Mouse (Mus musculus): ENCODE data around the gene Pole2. TPM values are rescaled to one million over a fixed set of nuclear protein-coding genes. Genes with fewer than 3 reads are reported as not detected.
A peak's percentile ranks its signal among the peaks of the same experiment; 100 is the strongest.

Gene Pole2
- polyA plus RNA-seq, 1 experiment from 2014 or later, result 15.3 TPM

DNA sequence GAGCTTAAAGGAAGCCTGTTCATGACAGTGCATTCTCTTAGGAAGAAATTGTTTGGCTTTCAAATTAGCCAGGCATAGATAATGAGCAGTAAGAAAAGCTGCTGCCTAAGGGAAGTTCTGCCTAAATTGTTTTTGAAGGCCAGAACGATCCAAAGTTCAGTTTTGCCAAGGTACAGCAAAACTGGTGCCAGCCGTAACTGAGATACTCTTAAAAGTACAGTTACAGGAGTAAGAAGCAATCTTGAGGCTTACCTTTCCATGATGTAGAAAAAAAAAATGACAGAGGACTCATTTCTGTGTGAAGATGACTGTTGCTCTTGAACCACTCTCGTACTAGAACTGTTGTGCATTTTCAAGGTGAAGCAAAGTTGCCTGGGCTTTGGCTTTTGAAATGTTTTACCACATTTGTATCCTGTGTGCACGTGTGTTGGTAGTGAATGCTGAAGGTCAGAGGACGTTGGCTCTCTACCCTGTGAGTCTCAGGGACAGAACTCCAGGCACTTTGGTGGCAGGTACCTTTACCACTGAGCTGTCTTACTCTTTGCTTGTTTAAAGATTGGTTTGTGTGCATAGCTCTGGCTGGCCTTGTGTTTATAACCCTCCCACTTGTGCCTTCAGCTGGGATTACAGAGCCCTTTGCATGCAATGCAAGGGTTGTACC, 41.1 kb downstream of the Pole2 start:
- no peak for ATAC-seq (ENCODE audit: low read depth)
- H3K4me3 ChIP-seq (ENCODE audit: low read depth, low read length), result no peak overlapping the region
- no peaks in the 10 kb centered on the region for H3K27me3 ChIP-seq (ENCODE audit: control insufficient read depth, insufficient read depth, low read depth, low read length)
- 54% methylated on average over 5 of the region's 5 CpGs for WGBS (ENCODE audit: insufficient replicate concordance)
- 0 out of 2 replicates have a peak overlapping the region, but pooled peaks have one; percentile 9 for H3K27ac ChIP-seq (ENCODE audit: low read length)
- no peak overlapping the region for H3K9ac ChIP-seq (ENCODE audit: low read depth, low read length)
- no peaks in the 10 kb centered on the region for H3K9me3 ChIP-seq (replicated peaks; ENCODE audit: control insufficient read depth, low read length)
- peaks cover 23% of the 10 kb centered on the region for H3K4me1 ChIP-seq (ENCODE audit: control insufficient read depth, low read depth, low read length)
- peak overlapping the region; percentile 21 for H3K4me2 ChIP-seq (ENCODE audit: low read depth, low read length)
- H3K36me3 ChIP-seq (ENCODE audit: control insufficient read depth, insufficient read depth), result peaks cover 21% of the 10 kb centered on the region

DNA sequence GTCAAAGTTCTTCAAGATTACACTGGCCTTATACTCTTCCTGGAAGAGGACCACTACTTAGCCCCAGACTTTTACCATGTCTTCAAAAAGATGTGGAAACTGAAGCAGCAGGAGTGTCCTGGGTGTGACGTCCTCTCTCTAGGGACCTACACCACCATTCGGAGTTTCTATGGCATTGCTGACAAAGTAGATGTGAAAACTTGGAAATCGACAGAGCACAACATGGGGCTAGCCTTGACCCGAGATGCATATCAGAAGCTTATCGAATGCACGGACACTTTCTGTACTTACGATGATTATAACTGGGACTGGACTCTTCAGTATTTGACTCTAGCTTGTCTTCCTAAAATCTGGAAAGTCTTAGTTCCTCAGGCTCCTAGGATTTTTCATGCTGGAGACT, 42.6 kb downstream of the Pole2 start:
- Histone ChIP-seq H3K27me3 (ENCODE audit: control insufficient read depth, insufficient read depth, low read depth, low read length) (no peaks in the 10 kb centered on the region), H3K36me3 (ENCODE audit: control insufficient read depth, insufficient read depth) (peaks cover 17% of the 10 kb centered on the region), H3K4me1 (ENCODE audit: control insufficient read depth, low read depth, low read length) (peaks cover 23% of the 10 kb centered on the region), H3K27ac (ENCODE audit: low read length) (peak overlapping the region; percentile 94), H3K9me3 (replicated peaks; ENCODE audit: control insufficient read depth, low read length) (no peaks in the 10 kb centered on the region), H3K9ac (ENCODE audit: low read depth, low read length) (peak overlapping the region; percentile 94), H3K4me2 (ENCODE audit: low read depth, low read length) (peak overlapping the region; percentile 97), H3K4me3 (ENCODE audit: low read depth, low read length) (peak overlapping the region; percentile 96)
- ATAC-seq (ENCODE audit: low read depth), result no peak
- WGBS (ENCODE audit: insufficient replicate concordance), result 32% methylated on average over 7 of the region's 7 CpGs

DNA sequence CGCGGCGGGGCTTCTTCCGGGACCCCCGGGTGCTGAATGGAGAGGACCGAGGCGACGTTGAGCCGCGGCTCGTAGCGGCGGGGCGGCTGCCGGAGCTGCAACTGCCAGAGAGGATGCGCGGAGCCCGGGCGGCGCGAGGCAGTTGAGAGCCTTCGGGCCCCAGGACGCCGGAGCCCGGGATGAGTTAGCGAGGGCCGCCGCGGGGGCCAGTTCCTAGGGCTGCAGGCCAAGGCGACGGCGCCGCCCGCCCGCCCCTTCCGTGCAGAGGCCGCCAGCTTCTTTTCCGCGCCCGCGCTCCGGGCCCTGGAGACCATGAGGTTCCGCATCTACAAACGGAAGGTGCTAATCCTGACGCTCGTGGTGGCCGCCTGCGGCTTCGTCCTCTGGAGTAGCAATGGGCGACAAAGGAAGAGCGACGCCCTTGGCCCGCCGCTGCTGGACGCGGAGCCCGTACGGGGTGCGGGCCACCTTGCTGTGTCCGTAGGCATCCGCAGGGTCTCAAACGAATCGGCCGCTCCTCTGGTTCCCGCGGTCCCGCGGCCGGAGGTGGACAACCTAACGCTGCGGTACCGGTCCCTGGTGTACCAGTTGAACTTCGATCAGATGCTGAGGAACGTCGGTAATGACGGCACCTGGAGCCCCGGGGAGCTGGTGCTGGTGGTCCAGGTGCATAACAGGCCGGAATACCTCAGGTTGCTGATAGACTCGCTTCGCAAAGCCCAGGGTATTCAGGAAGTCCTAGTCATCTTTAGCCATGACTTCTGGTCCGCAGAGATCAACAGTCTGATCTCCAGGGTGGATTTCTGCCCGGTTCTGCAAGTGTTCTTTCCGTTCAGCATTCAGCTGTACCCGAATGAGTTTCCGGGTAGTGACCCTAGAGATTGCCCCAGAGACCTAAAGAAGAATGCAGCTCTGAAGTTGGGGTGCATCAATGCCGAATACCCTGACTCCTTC, 43.4 kb downstream of the Pole2 start:
- Histone ChIP-seq H3K36me3 (ENCODE audit: control insufficient read depth, insufficient read depth) (peaks cover 11% of the 10 kb centered on the region), H3K27ac (ENCODE audit: low read length) (peak overlapping the region; percentile 94), H3K4me2 (ENCODE audit: low read depth, low read length) (peak overlapping the region; percentile 97), H3K9ac (ENCODE audit: low read depth, low read length) (peak overlapping the region; percentile 94), H3K4me3 (ENCODE audit: low read depth, low read length) (peak overlapping the region; percentile 96), H3K9me3 (replicated peaks; ENCODE audit: control insufficient read depth, low read length) (no peaks in the 10 kb centered on the region), H3K4me1 (ENCODE audit: control insufficient read depth, low read depth, low read length) (peaks cover 23% of the 10 kb centered on the region), H3K27me3 (ENCODE audit: control insufficient read depth, insufficient read depth, low read depth, low read length) (no peaks in the 10 kb centered on the region)
- peak; percentile 43 for ATAC-seq (ENCODE audit: low read depth)
- WGBS (ENCODE audit: insufficient replicate concordance), result under 1% methylated on average over 86 of the region's 86 CpGs

DNA sequence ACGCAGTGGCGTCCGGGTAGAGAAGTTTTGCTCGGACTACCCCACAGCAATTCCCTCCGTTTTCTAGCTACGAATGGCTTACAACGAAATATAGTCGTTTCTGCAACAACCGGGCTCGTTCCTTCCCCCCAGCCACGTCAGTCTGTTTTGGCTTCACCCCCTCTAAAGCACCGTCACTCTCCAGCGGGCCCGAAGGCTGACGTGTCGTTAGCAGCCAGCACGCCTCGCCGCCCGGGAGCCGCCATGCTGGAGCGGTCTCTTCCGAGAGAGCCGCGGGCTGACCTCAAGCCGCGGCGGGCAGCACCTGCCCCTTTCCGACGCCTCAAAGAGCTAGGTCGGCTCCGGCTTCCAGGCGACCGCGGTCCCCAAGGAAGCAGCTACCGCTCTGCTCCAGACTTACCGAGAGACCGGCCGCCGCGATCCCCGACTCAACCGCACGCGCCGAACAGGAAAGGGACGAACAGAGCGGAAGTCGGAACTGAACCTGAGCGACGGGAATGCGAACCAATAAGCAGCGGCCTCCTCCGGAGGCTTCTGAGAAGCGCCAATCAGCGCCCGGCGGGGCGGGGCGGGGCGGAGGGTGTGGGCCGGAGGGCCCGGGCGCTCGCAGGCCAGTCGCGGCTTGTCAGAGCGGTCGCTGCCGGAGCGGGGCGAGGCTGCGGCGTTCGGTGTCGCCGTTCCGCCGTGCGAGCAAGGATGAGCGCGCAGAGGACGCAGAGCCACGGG, 44.2 kb downstream of the Pole2 start, which contains the start of the genes Rpl36al and Mgat2:
TSS of gene Rpl36al (minus strand) at position 501 of the 726 bp plus-strand sequence.
TSS of gene Mgat2 (plus strand) at position 575 of the 726 bp plus-strand sequence.
- H3K36me3 ChIP-seq (ENCODE audit: control insufficient read depth, insufficient read depth), result peaks cover 14% of the 10 kb centered on the region
- peak; percentile 98 for ATAC-seq (ENCODE audit: low read depth)

DNA sequence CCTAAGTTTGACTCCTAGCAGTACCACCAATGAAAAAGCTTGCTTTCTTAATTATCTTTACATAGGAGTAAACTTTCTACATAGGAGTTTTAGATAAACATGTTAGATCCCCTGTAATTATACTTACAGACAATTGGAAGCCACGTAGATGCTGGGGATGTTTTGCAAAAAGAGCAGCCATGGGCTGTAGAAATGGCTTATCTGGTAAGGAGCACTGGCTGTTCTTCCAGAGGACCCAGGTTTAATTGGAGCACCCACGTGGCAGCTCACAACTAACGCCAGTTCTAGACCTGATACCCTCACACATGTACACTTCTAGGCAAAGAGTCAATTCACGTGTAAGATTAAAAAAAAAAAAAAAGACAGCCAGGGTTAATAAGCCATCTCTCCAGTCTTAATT, 46.2 kb downstream of the Pole2 start:
- H3K4me1 ChIP-seq (ENCODE audit: control insufficient read depth, low read depth, low read length), result peaks cover 17% of the 10 kb centered on the region
- H3K27ac ChIP-seq (ENCODE audit: low read length), result no peak overlapping the region
- H3K36me3 ChIP-seq (ENCODE audit: control insufficient read depth, insufficient read depth), result peaks cover 12% of the 10 kb centered on the region
- H3K4me3 ChIP-seq (ENCODE audit: low read depth, low read length), result no peak overlapping the region
- ATAC-seq (ENCODE audit: low read depth), result no peak
- no peaks in the 10 kb centered on the region for H3K9me3 ChIP-seq (replicated peaks; ENCODE audit: control insufficient read depth, low read length)
- WGBS (ENCODE audit: insufficient replicate concordance), result 58% methylated on average over 4 of the region's 4 CpGs
- no peak overlapping the region for H3K4me2 ChIP-seq (ENCODE audit: low read depth, low read length)
- no peak overlapping the region for H3K9ac ChIP-seq (ENCODE audit: low read depth, low read length)
- no peaks in the 10 kb centered on the region for H3K27me3 ChIP-seq (ENCODE audit: control insufficient read depth, insufficient read depth, low read depth, low read length)

More for the DNA sequence above, 44.2 kb downstream of the Pole2 start, which contains the start of the genes Rpl36al and Mgat2:
- H3K27me3 ChIP-seq (ENCODE audit: control insufficient read depth, insufficient read depth, low read depth, low read length), result no peaks in the 10 kb centered on the region
- peak within 1 kb of the TSS; percentile 94 for H3K27ac ChIP-seq (ENCODE audit: low read length)
- under 1% methylated on average over 84 of the region's 84 CpGs for WGBS (ENCODE audit: insufficient replicate concordance)
- H3K9me3 ChIP-seq (replicated peaks; ENCODE audit: control insufficient read depth, low read length), result no peaks in the 10 kb centered on the region
- peak within 1 kb of the TSS; percentile 94 for H3K9ac ChIP-seq (ENCODE audit: low read depth, low read length)
- peak within 1 kb of the TSS; percentile 96 for H3K4me3 ChIP-seq (ENCODE audit: low read depth, low read length)
- H3K4me1 ChIP-seq (ENCODE audit: control insufficient read depth, low read depth, low read length), result peaks cover 23% of the 10 kb centered on the region
- peak within 1 kb of the TSS; percentile 97 for H3K4me2 ChIP-seq (ENCODE audit: low read depth, low read length)

DNA sequence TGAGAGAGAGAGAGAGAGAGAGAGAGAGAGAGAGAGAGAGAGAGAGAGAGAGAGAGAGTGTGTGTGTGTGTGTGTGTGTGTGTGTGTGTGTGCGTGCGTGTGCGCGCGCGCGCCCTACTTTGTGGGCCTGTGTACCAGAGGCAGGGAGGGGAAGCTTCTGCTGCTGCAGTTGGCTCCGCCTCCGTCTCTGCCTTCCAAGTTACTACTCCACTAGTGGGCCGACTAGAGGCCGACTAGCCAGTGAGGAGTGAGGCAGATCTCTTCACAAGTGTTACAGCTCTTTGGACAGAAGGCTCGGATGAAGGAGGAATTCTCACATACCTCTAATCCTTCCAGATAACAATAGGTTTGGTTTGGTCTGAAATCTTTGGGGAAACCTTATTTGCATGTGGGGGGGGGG, 48.6 kb downstream of the Pole2 start:
- Histone ChIP-seq H3K27me3 (ENCODE audit: control insufficient read depth, insufficient read depth, low read depth, low read length) (no peaks in the 10 kb centered on the region), H3K9me3 (replicated peaks; ENCODE audit: control insufficient read depth, low read length) (no peaks in the 10 kb centered on the region), H3K36me3 (ENCODE audit: control insufficient read depth, insufficient read depth) (peaks cover 28% of the 10 kb centered on the region), H3K4me1 (ENCODE audit: control insufficient read depth, low read depth, low read length) (peaks cover 7% of the 10 kb centered on the region), H3K4me2 (ENCODE audit: low read depth, low read length) (no peak overlapping the region), H3K9ac (ENCODE audit: low read depth, low read length) (no peak overlapping the region), H3K4me3 (ENCODE audit: low read depth, low read length) (no peak overlapping the region), H3K27ac (ENCODE audit: low read length) (no peak overlapping the region)
- WGBS (ENCODE audit: insufficient replicate concordance), result 68% methylated on average over 12 of the region's 12 CpGs
- no peak for ATAC-seq (ENCODE audit: low read depth)

DNA sequence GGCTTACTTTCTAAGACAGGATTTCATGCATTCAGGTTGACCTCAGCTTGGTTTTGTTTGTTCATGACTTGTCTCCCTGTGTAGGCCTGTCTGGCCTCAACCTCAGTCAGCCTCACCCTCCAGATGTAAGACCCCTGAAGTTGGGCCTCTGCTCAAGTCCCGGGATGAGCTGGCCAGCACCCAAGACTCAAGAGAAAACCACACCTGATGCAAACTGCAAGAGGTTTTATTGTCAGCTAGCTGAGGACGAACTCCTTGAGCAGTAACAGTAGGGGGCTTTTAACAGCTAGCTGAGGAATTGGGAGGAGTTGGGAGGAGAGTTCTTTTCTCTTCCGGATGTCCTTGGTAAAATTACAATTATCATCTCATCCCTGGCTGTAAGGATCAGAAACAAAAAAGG, 50.5 kb downstream of the Pole2 start:
- no peak overlapping the region for H3K9ac ChIP-seq (ENCODE audit: low read depth, low read length)
- H3K4me2 ChIP-seq (ENCODE audit: low read depth, low read length), result no peak overlapping the region
- ATAC-seq (ENCODE audit: low read depth), result no peak
- 79% methylated on average over 3 of the region's 3 CpGs for WGBS (ENCODE audit: insufficient replicate concordance)
- H3K27ac ChIP-seq (ENCODE audit: low read length), result no peak overlapping the region
- H3K4me3 ChIP-seq (ENCODE audit: low read depth, low read length), result no peak overlapping the region
- H3K36me3 ChIP-seq (ENCODE audit: control insufficient read depth, insufficient read depth), result peaks cover 34% of the 10 kb centered on the region
- H3K4me1 ChIP-seq (ENCODE audit: control insufficient read depth, low read depth, low read length), result peaks cover 5% of the 10 kb centered on the region; the same call in 1 of the 2 replicates
- no peaks in the 10 kb centered on the region for H3K9me3 ChIP-seq (replicated peaks; ENCODE audit: control insufficient read depth, low read length)
- H3K27me3 ChIP-seq (ENCODE audit: control insufficient read depth, insufficient read depth, low read depth, low read length), result no peaks in the 10 kb centered on the region

DNA sequence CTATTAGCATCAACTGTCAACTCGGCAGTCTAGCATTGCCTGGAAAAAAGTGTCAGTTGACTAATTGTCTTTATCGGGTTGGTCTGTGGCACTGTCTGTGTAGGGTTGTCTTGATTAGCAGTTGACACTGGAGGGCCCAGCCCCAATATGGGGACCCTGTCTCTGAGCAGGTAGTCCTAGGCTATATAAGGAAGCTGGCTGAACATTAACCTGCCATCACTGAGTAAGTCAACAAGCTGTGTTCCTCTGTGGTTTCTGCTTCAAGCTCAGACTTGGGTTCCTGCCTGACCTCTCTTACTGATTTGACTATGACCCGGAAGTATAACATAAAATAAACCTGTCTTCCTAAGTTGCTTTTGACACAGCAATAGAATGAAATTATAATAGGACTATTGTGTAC, 52.0 kb downstream of the Pole2 start:
- H3K9ac ChIP-seq (ENCODE audit: low read depth, low read length), result no peak overlapping the region
- no peaks in the 10 kb centered on the region for H3K27me3 ChIP-seq (ENCODE audit: control insufficient read depth, insufficient read depth, low read depth, low read length)
- H3K36me3 ChIP-seq (ENCODE audit: control insufficient read depth, insufficient read depth), result peaks cover 28% of the 10 kb centered on the region
- H3K9me3 ChIP-seq (replicated peaks; ENCODE audit: control insufficient read depth, low read length), result no peaks in the 10 kb centered on the region
- H3K4me1 ChIP-seq (ENCODE audit: control insufficient read depth, low read depth, low read length), result peaks cover 3% of the 10 kb centered on the region
- H3K4me3 ChIP-seq (ENCODE audit: low read depth, low read length), result no peak overlapping the region
- WGBS (ENCODE audit: insufficient replicate concordance), result 73% methylated on average over 3 of the region's 3 CpGs
- H3K27ac ChIP-seq (ENCODE audit: low read length), result no peak overlapping the region
- no peak for ATAC-seq (ENCODE audit: low read depth)
- no peak overlapping the region for H3K4me2 ChIP-seq (ENCODE audit: low read depth, low read length)

All from liver, embryonic 16.5 days (tissue).